Mouse (Mus musculus) ES-E14 (cell line): Measurements from ENCODE around the gene Mrpl39. TPM values are rescaled to one million over a fixed set of nuclear protein-coding genes. Genes with fewer than 3 reads are reported as not detected.

Source experiments
- DNase-seq: peaks from one replicate; pipeline ENCODE4 v3.0.0-alpha.2; 2013; ENCODE audit warnings: low read depth, low spot score
- H3K27ac ChIP-seq: 2 replicates; pipeline ENCODE4 v1.5.1; 2012; ENCODE audit warnings: low read depth, mild to moderate bottlenecking, low read length, moderate library complexity, mixed read lengths; ENCODE audit not compliant: poor library complexity, insufficient read depth, severe bottlenecking
- H3K36me3 ChIP-seq: 2 replicates; pipeline ENCODE4 v1.6.1; 2012; ENCODE audit warnings: mild to moderate bottlenecking, low read length, moderate library complexity, mixed read lengths; ENCODE audit not compliant: control insufficient read depth, poor library complexity, insufficient read depth, severe bottlenecking
- H3K4me1 ChIP-seq, 2 experiments: fragments of 150-350 bp in 1 of 2; sonication (generic) in 1 of 2; 2 replicates each; pipeline ENCODE4 v1.6.1; 2012; ENCODE audit warnings: low read length in 2 of 2, mild to moderate bottlenecking in 1 of 2, mixed read lengths in 1 of 2; ENCODE audit not compliant: control insufficient read depth in 2 of 2, insufficient read depth in 2 of 2, poor library complexity in 1 of 2
- H3K4me3 ChIP-seq, 2 experiments: fragments of 150-350 bp in 1 of 2; sonication (generic) in 1 of 2; 2 replicates each; pipeline ENCODE4 v1.5.1; 2012; ENCODE audit warnings: low read length in 2 of 2, low read depth in 1 of 2, mild to moderate bottlenecking in 1 of 2, mixed read lengths in 1 of 2; ENCODE audit not compliant: insufficient read depth in 1 of 2, poor library complexity in 1 of 2, severe bottlenecking in 1 of 2
- H3K9ac ChIP-seq: 2 replicates; pipeline ENCODE4 v1.6.1; 2012; ENCODE audit warnings: low read depth, mild to moderate bottlenecking, low read length, mixed read lengths; ENCODE audit not compliant: poor library complexity, insufficient read depth, severe bottlenecking
- H3K9me3 ChIP-seq: fragments of 150-350 bp; sonication (generic); 2 replicates; pipeline ENCODE4 v1.6.1; 2012; ENCODE audit warnings: low read depth, mild to moderate bottlenecking, low read length; ENCODE audit not compliant: control insufficient read depth, insufficient read depth
- CHD2 ChIP-seq: IDR thresholded peaks from 2 replicates; pipeline ENCODE4 v1.6.1; 2014; ENCODE audit warnings: mild to moderate bottlenecking, low read depth, low read length, inconsistent platforms
- HCFC1 ChIP-seq: IDR thresholded peaks from 2 replicates; pipeline ENCODE4 v1.6.1; 2012; ENCODE audit warnings: low read length, inconsistent platforms, borderline replicate concordance; ENCODE audit not compliant: insufficient read depth
- MAFK ChIP-seq: IDR thresholded peaks from 2 replicates; pipeline ENCODE4 v1.6.1; 2014; ENCODE audit warnings: mild to moderate bottlenecking, low read depth, low read length, inconsistent platforms; ENCODE audit not compliant: insufficient read depth
- ZC3H11A ChIP-seq: IDR thresholded peaks from 2 replicates; pipeline ENCODE4 v1.6.1; 2012; ENCODE audit warnings: low read depth, mild to moderate bottlenecking, inconsistent platforms, low read length, borderline replicate concordance
- ZNF384 ChIP-seq: IDR thresholded peaks from 2 replicates; pipeline ENCODE4 v1.6.1; 2012; ENCODE audit warnings: low read depth, low read length, inconsistent platforms
- in situ Hi-C, 2 experiments: fragments of 600-800 bp; cut with MboI; formaldehyde crosslinking; loops; one replicate each; pipeline ENCODE4 v1.15.1; 2025; ENCODE audit warnings: low sequenced_read_pairs in 2 of 2, inconsistent platforms in 1 of 2; ENCODE audit not compliant: unreplicated experiment in 2 of 2
- total RNA-seq: library from RNA; depleted of rRNA; stranded (reverse); fragments of 300-350 nt; gene quantifications from 2 replicates; pipeline ENCODE4 v1.2.3, GENCODE M21; 2012

Mrpl39 gene
- total RNA-seq, 1 experiment = 66.3 TPM

DNA sequence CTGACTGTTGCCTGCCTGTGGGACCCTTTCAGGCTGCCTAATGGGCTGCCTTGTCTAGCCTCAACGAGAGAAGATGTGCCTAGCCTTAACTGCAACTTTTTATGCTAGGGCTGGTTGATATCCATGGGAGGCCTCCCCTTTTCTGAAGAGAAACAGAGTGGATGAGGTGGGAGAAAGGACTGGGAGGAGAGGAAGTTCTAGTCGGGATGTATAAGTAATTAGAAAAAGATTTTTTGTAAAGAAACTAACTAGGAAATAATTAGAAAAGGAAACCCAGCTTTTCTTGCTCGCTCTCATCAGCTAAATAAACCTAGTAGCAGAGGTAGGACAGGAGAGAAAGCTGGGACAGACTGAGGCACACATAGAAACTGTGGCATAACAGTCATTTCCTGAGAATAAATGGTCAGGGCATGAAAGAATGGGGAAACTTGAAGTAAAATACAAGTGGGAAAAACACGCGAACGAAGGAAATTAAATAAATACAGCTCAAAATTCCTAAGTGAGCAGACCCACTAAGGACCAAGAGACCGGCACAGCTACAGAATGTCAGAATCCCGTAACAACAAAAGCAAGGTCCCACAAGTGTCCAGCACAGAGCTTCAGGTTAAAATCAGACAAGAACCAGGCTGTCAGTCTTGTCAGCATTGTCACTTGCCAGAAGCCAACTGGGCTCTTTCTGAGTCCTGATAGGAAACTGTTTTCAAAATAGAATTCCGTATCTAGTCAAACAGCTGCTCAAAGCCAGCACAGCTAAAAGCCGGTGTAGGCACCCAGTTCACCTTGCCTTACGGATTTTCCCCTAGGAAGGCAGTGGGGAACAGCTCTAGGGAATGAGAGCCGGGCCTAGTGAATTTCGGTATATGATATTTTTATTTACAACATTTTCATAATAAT is 18.6 kb downstream of the Mrpl39 start:
- no peak for DNase-seq
- H3K9ac ChIP-seq = no peak overlapping the region
- in situ Hi-C loops = no loop called here
- H3K4me1 ChIP-seq = no peaks in the 10 kb centered on the region
- no peak for TF ChIP-seq ZNF384
- no peak for TF ChIP-seq HCFC1
- TF ChIP-seq ZC3H11A = no peak
- TF ChIP-seq MAFK = no peak
- TF ChIP-seq CHD2 = no peak
- H3K4me3 ChIP-seq = no peak overlapping the region
- peaks cover 16% of the 10 kb centered on the region for H3K36me3 ChIP-seq
- no peak overlapping the region for H3K27ac ChIP-seq
- H3K9me3 ChIP-seq = no peaks in the 10 kb centered on the region

DNA sequence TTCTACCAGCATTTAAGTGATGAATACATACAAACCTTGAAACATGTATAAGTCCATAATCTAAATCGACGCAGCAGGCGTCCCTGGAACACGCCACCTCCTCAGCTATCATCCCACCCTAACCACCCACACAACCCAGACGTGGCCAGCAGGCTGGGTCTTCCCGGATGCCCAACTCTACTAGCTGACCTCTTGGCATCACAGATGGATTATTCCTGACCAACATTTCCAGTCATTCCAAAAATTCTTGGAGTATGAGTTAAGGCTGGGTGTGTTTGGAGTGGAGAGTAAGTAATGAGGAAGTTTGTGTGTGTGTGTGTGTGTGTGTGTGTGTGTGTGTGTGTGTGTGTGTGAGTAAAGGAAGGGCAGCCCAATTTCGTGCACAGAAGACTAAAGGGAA is 19.3 kb downstream of the Mrpl39 start:
- in situ Hi-C loops = no loop called here
- TF ChIP-seq CHD2 = no peak
- no peak for TF ChIP-seq MAFK
- TF ChIP-seq ZC3H11A = no peak
- TF ChIP-seq HCFC1 = no peak
- no peak for TF ChIP-seq ZNF384

GRCm38 (mm10) chr16:84714978-84715377 is 20.6 kb downstream of the Mrpl39 start:
- DNase-seq = no peak
- no peaks in the 10 kb centered on the region for H3K4me1 ChIP-seq
- TF ChIP-seq ZNF384 (no peak), CHD2 (no peak), ZC3H11A (no peak), MAFK (no peak), HCFC1 (no peak)
- 0 out of 2 replicates have a peak, but pooled peaks cover 4% of the 10 kb centered on the region for H3K36me3 ChIP-seq
- in situ Hi-C loops = no loop called here
- H3K9ac ChIP-seq = no peak overlapping the region
- H3K27ac ChIP-seq = no peak overlapping the region
- no peaks in the 10 kb centered on the region for H3K9me3 ChIP-seq
- no peak overlapping the region for H3K4me3 ChIP-seq

More for the DNA sequence above, 19.3 kb downstream of the Mrpl39 start:
- H3K9me3 ChIP-seq = no peaks in the 10 kb centered on the region
- peaks cover 9% of the 10 kb centered on the region for H3K36me3 ChIP-seq
- no peak overlapping the region for H3K9ac ChIP-seq
- H3K27ac ChIP-seq = no peak overlapping the region
- no peak for DNase-seq
- H3K4me3 ChIP-seq = no peak overlapping the region
- H3K4me1 ChIP-seq = no peaks in the 10 kb centered on the region

- no peak for DNase-seq
- in situ Hi-C loops = no loop called here
These were observed 21.6 kb downstream of the Mrpl39 start for GRCm38 (mm10) chr16:84713926-84714325.

More at GRCm38 (mm10) chr16:84713926-84714325, 21.6 kb downstream of the Mrpl39 start:
- no peaks in the 10 kb centered on the region for H3K9me3 ChIP-seq
- H3K36me3 ChIP-seq = 0 out of 2 replicates have a peak, but pooled peaks cover 4% of the 10 kb centered on the region
- no peaks in the 10 kb centered on the region for H3K4me1 ChIP-seq
- no peak overlapping the region for H3K9ac ChIP-seq
- TF ChIP-seq ZC3H11A = no peak
- TF ChIP-seq HCFC1 = no peak
- TF ChIP-seq MAFK = no peak
- no peak for TF ChIP-seq ZNF384
- TF ChIP-seq CHD2 = no peak
- H3K27ac ChIP-seq = no peak overlapping the region
- no peak overlapping the region for H3K4me3 ChIP-seq
